ENCODE assay signal across 8 mouse cellular contexts in genomic region chr1:60409928-60410817, GRCm38 (mm10). TPM values are rescaled to one million over a fixed set of nuclear protein-coding genes. Genes with fewer than 3 reads are reported as not detected.
DNase-seq lines count a peak whose midpoint lies in the region; ATAC-seq and TF ChIP-seq lines count a peak whose summit lies in the region.

No protein-coding gene starts in this region.

- H3K27me3 ChIP-seq in intestine, postnatal 0 days (replicated peaks; ENCODE audit: control insufficient read depth, insufficient read depth, low read length), result no peaks in the 10 kb centered on the region
- H3K27me3 ChIP-seq in midbrain, embryonic 16.5 days (ENCODE audit: control insufficient read depth, insufficient read depth, low read depth, low read length), result no peaks in the 10 kb centered on the region

- peak; percentile 61; the same call in 1 of the 2 replicates for ATAC-seq in intestine, postnatal 0 days
- peak; percentile 90 for ATAC-seq in midbrain, embryonic 16.5 days

- peak overlapping the region; percentile 93 for H3K4me3 ChIP-seq in intestine, postnatal 0 days (ENCODE audit: low read depth, low read length)
- H3K4me3 ChIP-seq in midbrain, embryonic 16.5 days (ENCODE audit: low read depth, low read length), result peak overlapping the region; percentile 90

- DNase-seq in 416B (ENCODE audit: low read depth) (peak; percentile 58), MEL-GATA-1-ER (ENCODE audit: extremely low read depth, low read depth) (peak; percentile 58), liver (peak; percentile 29)
- peak; percentile 77 to 80 for DNase-seq in cerebellum, postnatal 10 days
- DNase-seq in frontal cortex, postnatal 10 days (ENCODE audit: low spot score in 2 of 2), result peak; percentile 20 to 55
- DNase-seq in thymus, postnatal 0 days (ENCODE audit: low spot score), result peak; percentile 37

- H3K9me3 ChIP-seq in intestine, postnatal 0 days (ENCODE audit: control insufficient read depth), result no peaks in the 10 kb centered on the region
- H3K9me3 ChIP-seq in midbrain, embryonic 16.5 days (replicated peaks; ENCODE audit: control insufficient read depth, low read length, poor library complexity, severe bottlenecking), result no peaks in the 10 kb centered on the region

- no peaks in the 10 kb centered on the region for H3K4me1 ChIP-seq in intestine, postnatal 0 days (replicated peaks; ENCODE audit: control insufficient read depth, insufficient read depth, low read length)
- H3K4me1 ChIP-seq in midbrain, embryonic 16.5 days (ENCODE audit: control insufficient read depth, insufficient read depth, low read length), result peaks cover 19% of the 10 kb centered on the region

- H3K36me3 ChIP-seq in intestine, postnatal 0 days (ENCODE audit: control insufficient read depth, insufficient read depth), result no peaks in the 10 kb centered on the region
- H3K36me3 ChIP-seq in midbrain, embryonic 16.5 days (ENCODE audit: control insufficient read depth, insufficient read depth, low read length), result no peaks in the 10 kb centered on the region

- 0 out of 2 replicates have a peak, but pooled peaks have one; percentile 11 for TF ChIP-seq CTCF in intestine, postnatal 0 days (IDR thresholded peaks at IDR 0.05; ENCODE audit: low read depth)

- H3K4me2 ChIP-seq in intestine, postnatal 0 days (replicated peaks; ENCODE audit: low read depth), result peak overlapping the region; percentile 99
- H3K4me2 ChIP-seq in midbrain, embryonic 16.5 days (ENCODE audit: low read length), result peak overlapping the region; percentile 65

- H3K27ac ChIP-seq in intestine, postnatal 0 days (ENCODE audit: low read depth, low read length), result peak overlapping the region; percentile 70
- H3K27ac ChIP-seq in midbrain, embryonic 16.5 days (ENCODE audit: low read length), result peak overlapping the region; percentile 95

- WGBS in intestine, postnatal 0 days, result under 1% methylated on average over 53 of the region's 54 CpGs
- WGBS in midbrain, embryonic 16.5 days, result under 1% methylated on average over 48 of the region's 54 CpGs

- H3K9ac ChIP-seq in intestine, postnatal 0 days (ENCODE audit: low read depth, low read length), result peak overlapping the region; percentile 73
- H3K9ac ChIP-seq in midbrain, embryonic 16.5 days (ENCODE audit: low read depth, low read length), result peak overlapping the region; percentile 96

RNA-seq across cellular contexts. Expression of gene Abi2, which starts 0.8 kb away (rescaled TPM):
- polyA plus RNA-seq in intestine, postnatal 0 days (2015; fragmentation: Nextera tagmentation; extraction: Ambion mirVana), result 8.7 TPM in 2 replicates
- 90.4 and 92.3 TPM in 2 replicates for polyA plus RNA-seq in midbrain, embryonic 16.5 days (2015; fragmentation: Nextera tagmentation; extraction: Ambion mirVana)
- polyA plus RNA-seq in thymus, postnatal 0 days (2015; fragmentation: Nextera tagmentation; extraction: Ambion mirVana), result 7.6 and 8.7 TPM in 2 replicates

Comparison
In these comparisons a context has a peak if more than half of its experiments do, and no peak if none do; other contexts are left out.
1. Peak in every context shown above with its lines: DNase-seq, ATAC-seq, H3K4me3 ChIP-seq and H3K27ac ChIP-seq.